Mouse (Mus musculus): ENCODE results near the gene Fus. TPM values are rescaled to one million over a fixed set of nuclear protein-coding genes. Genes with fewer than 3 reads are reported as not detected.
A peak's percentile ranks its signal among the peaks of the same experiment; 100 is the strongest.

Fus gene
- polyA plus RNA-seq, 1 experiment, result 184 TPM

DNA sequence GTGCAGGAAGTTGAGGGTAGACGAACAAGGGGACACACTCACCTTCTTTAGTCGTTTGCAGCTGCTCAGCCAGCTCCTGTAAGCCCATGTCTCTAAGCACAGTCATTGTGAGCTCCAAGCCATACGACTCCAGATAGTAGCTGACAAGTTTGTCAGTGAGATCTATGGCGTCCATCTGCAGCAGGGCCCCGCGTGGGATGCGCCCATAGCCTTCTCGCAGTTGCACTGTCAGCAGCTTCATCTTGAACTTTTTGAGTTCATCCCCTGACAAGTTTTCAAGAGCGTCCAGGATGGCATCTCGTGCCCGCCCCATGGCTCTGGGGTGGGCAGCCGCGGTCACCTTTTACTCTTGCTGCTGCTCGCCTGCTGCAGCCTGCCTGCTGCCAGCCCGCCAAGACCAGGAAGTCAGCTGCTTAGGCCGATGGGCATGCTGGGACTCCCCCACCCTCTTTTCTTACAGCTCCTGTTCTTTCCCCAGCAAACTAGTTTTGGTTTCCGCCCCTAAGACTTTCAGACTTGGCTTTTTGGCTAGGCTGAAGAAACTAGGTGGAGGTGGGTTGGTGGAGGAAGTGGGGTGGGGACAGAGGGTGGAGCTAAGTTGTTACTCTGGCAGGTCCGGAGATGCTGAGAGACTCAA lies 26.2 kb downstream of the Fus start, which contains the start of gene Pycard:
TSS of gene Pycard (minus strand) at position 527 of the 637 bp plus-strand sequence.
- TF ChIP-seq POLR2A (IDR thresholded peaks at IDR 0.05; ENCODE audit: low read depth, low read length) (peak; percentile 64), CTCF (IDR thresholded peaks at IDR 0.05; ENCODE audit: extremely low read depth, insufficient read length, insufficient replicate concordance, low read depth, low read length) (no peak)

DNA sequence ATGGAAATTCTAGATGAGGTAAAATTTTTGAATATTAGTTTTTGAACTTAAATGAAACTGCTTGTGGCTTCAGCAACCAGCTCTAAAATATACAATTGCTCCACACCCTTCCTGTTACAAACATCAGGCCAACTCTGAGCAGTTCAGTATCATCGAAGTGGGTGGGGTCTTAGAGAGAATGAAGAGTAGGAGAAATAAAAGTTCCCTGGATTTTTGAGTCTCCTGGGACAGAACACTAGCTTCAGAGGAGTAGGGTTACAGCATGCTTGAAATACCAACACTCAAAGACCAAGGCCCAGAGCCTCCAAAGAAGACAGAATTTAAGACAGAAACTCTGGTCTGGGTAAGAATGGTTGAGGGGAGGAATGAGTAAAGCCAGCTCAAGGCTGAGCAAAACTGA lies 32.2 kb downstream of the Fus start:
- Histone ChIP-seq H3K27me3 (ENCODE audit: control insufficient read depth, insufficient read depth, low read length) (no peaks in the 10 kb centered on the region), H3K27ac (ENCODE audit: insufficient read depth, low read depth, low read length) (no peak overlapping the region)
- WGBS, result 20% methylated on average over 1 of the region's 1 CpGs

More for the DNA sequence above, 26.2 kb downstream of the Fus start, which contains the start of gene Pycard:
- H3K4me1 ChIP-seq (ENCODE audit: control insufficient read depth, insufficient read depth, insufficient read length, low read length), result peaks cover 7% of the 10 kb centered on the region; the same call in 1 of the 2 replicates
- peak within 1 kb of the TSS; percentile 78 for H3K4me3 ChIP-seq (ENCODE audit: low read depth, low read length)
- peaks cover 22% of the 10 kb centered on the region for H3K36me3 ChIP-seq (ENCODE audit: control insufficient read depth, insufficient read depth, low read length)
- no peaks in the 10 kb centered on the region for H3K27me3 ChIP-seq (ENCODE audit: control insufficient read depth, insufficient read depth, low read length)
- H3K27ac ChIP-seq (ENCODE audit: insufficient read depth, low read depth, low read length), result peak within 1 kb of the TSS; percentile 91
- WGBS, result 1% methylated on average over 18 of the region's 18 CpGs

DNA sequence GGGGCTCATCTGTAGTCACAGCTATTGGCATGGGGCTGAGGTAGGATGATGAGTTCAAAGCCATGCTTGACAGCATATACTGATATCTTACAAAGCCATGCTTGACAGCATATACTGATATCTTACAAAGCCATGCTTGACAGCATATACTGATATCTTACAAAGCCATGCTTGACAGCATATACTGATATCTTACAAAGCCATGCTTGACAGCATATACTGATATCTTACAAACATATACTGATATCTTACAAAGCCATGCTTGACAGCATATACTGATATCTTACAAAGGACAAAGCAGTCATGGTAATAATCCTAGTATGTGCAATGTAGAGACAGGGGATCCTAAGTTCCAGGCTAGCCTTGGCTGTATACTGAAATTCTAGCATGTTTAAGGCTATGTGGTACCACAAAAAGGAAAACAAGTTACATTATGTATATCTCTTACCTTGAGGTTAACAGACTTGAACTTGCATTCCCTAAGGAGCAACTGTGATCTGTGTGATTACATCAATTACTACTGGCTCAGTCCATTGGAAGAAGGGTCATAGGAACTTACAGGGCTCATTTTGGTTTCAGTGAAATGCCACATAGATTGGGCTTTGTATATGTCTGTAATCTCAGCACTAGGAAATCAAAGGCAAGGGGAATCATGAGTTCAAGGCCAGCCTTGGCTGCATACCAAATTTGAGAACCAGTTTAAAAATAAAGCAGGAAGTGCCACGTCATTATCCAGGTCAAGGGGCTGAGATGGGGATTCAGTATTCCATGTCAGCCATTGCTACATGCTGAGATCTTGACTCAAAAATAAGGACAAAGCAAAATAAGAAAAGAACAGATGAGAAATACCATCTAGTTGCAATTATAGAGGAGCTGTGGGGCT lies 33.1 kb downstream of the Fus start:
- WGBS, result 7% methylated on average over 1 of the region's 1 CpGs
- no peaks in the 10 kb centered on the region for H3K27me3 ChIP-seq (ENCODE audit: control insufficient read depth, insufficient read depth, low read length)
- no peaks in the 10 kb centered on the region for H3K36me3 ChIP-seq (ENCODE audit: control insufficient read depth, insufficient read depth, low read length)
- TF ChIP-seq CTCF (IDR thresholded peaks at IDR 0.05; ENCODE audit: extremely low read depth, insufficient read length, insufficient replicate concordance, low read depth, low read length), result no peak
- no peak for TF ChIP-seq POLR2A (IDR thresholded peaks at IDR 0.05; ENCODE audit: low read depth, low read length)
- H3K4me1 ChIP-seq (ENCODE audit: control insufficient read depth, insufficient read depth, insufficient read length, low read length), result peaks cover 4% of the 10 kb centered on the region; the same call in 1 of the 2 replicates
- H3K4me3 ChIP-seq (ENCODE audit: low read depth, low read length), result no peak overlapping the region
- no peak overlapping the region for H3K27ac ChIP-seq (ENCODE audit: insufficient read depth, low read depth, low read length)

More for the DNA sequence above, 32.2 kb downstream of the Fus start:
- Histone ChIP-seq H3K36me3 (ENCODE audit: control insufficient read depth, insufficient read depth, low read length) (no peaks in the 10 kb centered on the region), H3K4me3 (ENCODE audit: low read depth, low read length) (no peak overlapping the region), H3K4me1 (ENCODE audit: control insufficient read depth, insufficient read depth, insufficient read length, low read length) (peaks cover 4% of the 10 kb centered on the region; the same call in 1 of the 2 replicates)
- TF ChIP-seq CTCF (IDR thresholded peaks at IDR 0.05; ENCODE audit: extremely low read depth, insufficient read length, insufficient replicate concordance, low read depth, low read length), result no peak
- no peak for TF ChIP-seq POLR2A (IDR thresholded peaks at IDR 0.05; ENCODE audit: low read depth, low read length)

DNA sequence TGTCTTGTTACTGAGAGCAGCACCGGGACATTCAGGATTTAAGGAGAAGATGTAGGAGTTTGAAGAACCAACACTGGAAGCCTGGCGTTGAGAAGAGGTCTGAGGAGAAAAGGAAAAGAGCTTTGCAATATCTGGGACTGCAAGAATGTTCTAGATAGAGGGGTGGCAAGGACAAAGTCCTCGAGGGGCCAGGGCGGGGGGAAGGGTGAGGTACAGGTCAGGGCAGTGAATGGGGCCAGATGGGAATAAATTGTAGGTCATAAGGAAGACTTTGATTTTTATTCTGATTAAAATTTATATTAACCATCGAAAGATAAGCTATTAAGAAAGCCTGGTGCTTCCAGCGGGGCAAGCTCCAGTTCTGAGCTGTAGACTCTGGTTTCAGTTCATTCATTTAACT lies 35.8 kb downstream of the Fus start:
- 32% methylated on average over 6 of the region's 6 CpGs for whole genome bisulfite sequencing
- Histone ChIP-seq H3K4me1 (ENCODE audit: control insufficient read depth, insufficient read depth, insufficient read length, low read length) (peaks cover 13% of the 10 kb centered on the region), H3K36me3 (ENCODE audit: control insufficient read depth, insufficient read depth, low read length) (peaks cover 4% of the 10 kb centered on the region; the same call in 1 of the 2 replicates), H3K4me3 (ENCODE audit: low read depth, low read length) (no peak overlapping the region), H3K27ac (ENCODE audit: insufficient read depth, low read depth, low read length) (peak overlapping the region; percentile 95), H3K27me3 (ENCODE audit: control insufficient read depth, insufficient read depth, low read length) (no peaks in the 10 kb centered on the region)
- TF ChIP-seq POLR2A (IDR thresholded peaks at IDR 0.05; ENCODE audit: low read depth, low read length), result no peak
- no peak for TF ChIP-seq CTCF (IDR thresholded peaks at IDR 0.05; ENCODE audit: extremely low read depth, insufficient read length, insufficient replicate concordance, low read depth, low read length)

DNA sequence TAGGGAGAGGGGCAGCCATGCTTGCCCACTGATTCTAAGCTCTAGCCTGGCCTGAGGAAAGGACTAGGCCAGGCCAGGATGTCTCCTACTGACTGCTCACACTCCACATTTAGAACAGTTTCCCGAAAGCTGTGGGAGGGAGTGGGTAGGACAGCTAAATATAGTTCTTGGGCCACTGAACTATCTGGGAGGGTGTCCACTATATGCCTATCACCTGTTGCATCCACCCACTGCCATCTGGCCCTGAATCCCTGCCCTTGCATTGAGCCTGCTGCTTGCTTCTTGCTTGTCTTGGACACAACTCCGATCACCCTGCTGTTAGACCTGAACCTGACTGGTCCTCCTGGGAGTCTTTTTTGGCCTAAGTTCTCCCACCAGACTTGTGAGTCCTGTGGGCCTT lies 36.4 kb downstream of the Fus start, which contains the start of gene Trim72:
TSS of gene Trim72 (plus strand) at position 262 of the 400 bp plus-strand sequence.
- Histone ChIP-seq H3K27ac (ENCODE audit: insufficient read depth, low read depth, low read length) (peak within 1 kb of the TSS; percentile 95), H3K4me3 (ENCODE audit: low read depth, low read length) (peak within 1 kb of the TSS; percentile 66)

DNA sequence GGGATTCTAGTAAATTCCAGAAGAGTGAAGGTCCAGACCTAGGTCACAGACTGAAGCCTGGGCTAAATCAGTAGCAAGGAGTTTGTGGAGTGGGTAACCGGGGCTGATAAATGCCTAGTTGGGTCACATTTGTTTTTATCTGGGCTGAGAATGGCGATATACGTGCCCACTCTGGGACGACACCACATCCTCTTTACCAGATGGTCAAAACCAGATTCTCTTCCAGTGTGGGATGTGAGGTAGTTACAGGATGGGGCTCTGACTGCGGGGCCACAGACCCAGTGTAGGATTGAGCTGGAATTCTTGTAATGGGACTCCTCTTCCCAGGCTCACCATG lies 36.9 kb downstream of the Fus start:
- peaks cover 8% of the 10 kb centered on the region for H3K36me3 ChIP-seq (ENCODE audit: control insufficient read depth, insufficient read depth, low read length)
- H3K4me1 ChIP-seq (ENCODE audit: control insufficient read depth, insufficient read depth, insufficient read length, low read length), result peaks cover 13% of the 10 kb centered on the region
- peak overlapping the region; percentile 95 for H3K27ac ChIP-seq (ENCODE audit: insufficient read depth, low read depth, low read length)
- TF ChIP-seq CTCF (IDR thresholded peaks at IDR 0.05; ENCODE audit: extremely low read depth, insufficient read length, insufficient replicate concordance, low read depth, low read length) (no peak), POLR2A (IDR thresholded peaks at IDR 0.05; ENCODE audit: low read depth, low read length) (no peak)
- H3K27me3 ChIP-seq (ENCODE audit: control insufficient read depth, insufficient read depth, low read length), result no peaks in the 10 kb centered on the region
- WGBS, result 25% methylated on average over 5 of the region's 5 CpGs
- peak overlapping the region; percentile 66 for H3K4me3 ChIP-seq (ENCODE audit: low read depth, low read length)

More for the DNA sequence above, 36.4 kb downstream of the Fus start, which contains the start of gene Trim72:
- Histone ChIP-seq H3K4me1 (ENCODE audit: control insufficient read depth, insufficient read depth, insufficient read length, low read length) (peaks cover 13% of the 10 kb centered on the region), H3K27me3 (ENCODE audit: control insufficient read depth, insufficient read depth, low read length) (no peaks in the 10 kb centered on the region), H3K36me3 (ENCODE audit: control insufficient read depth, insufficient read depth, low read length) (peaks cover 7% of the 10 kb centered on the region)
- TF ChIP-seq POLR2A (IDR thresholded peaks at IDR 0.05; ENCODE audit: low read depth, low read length) (no peak), CTCF (IDR thresholded peaks at IDR 0.05; ENCODE audit: extremely low read depth, insufficient read length, insufficient replicate concordance, low read depth, low read length) (no peak)
- 55% methylated on average over 2 of the region's 2 CpGs for WGBS
